Mouse (Mus musculus): Measurements from ENCODE around the gene Tbcc.

Gene Tbcc

GRCm38 (mm10) chr17:46903876-46904490, 13.5 kb downstream of the Tbcc start:
- DNase-seq (ENCODE audit: low spot score) = peak; percentile 30

GRCm38 (mm10) chr17:46910186-46910585, 19.7 kb downstream of the Tbcc start, which contains the start of gene Prph2:
Gene Prph2 (plus strand): TSS chr17:46910459.
- no peak for DNase-seq (ENCODE audit: low spot score)

DNA sequence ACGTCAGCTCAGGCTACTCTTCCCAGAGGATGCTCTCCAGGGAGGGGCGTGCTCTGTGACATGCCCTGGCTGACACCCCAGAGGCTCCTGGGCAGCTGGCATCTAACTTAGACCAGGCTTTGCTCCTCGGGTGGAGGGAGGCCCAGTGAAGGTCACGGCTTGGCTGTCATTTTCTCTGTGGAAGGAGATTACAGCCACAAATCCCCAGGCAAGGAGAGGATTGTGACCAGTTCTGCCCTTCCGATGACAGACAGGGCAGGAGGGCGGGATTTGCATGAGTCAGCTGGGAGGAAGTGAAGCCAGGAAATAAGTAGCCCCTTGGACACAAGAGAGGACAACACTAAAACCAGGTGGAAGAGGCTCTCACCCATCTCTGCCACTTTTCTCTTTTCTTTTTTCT, 21.8 kb downstream of the Tbcc start:
- no peak for DNase-seq (ENCODE audit: low spot score)

DNA sequence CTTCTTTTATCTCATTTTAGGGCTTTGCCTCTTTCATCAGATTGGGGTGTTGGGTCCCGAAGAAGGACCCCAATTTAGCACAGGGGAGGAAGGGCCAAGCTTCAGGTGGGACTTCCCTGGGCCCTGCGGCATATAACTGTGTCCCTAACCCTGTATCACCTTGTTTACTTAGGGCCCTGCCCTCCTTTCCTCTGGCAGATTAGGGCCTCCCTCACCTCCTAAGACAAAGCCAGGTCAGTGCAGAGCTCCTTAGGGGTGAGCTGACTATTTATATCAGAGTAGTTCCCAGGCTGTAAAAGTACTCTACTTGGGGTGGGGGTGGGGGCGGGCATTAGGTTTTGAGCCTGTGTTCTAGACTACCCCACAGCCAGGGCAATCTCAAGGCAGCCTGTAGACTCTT, 24.6 kb downstream of the Tbcc start:
- no peak for DNase-seq (ENCODE audit: low spot score)

DNA sequence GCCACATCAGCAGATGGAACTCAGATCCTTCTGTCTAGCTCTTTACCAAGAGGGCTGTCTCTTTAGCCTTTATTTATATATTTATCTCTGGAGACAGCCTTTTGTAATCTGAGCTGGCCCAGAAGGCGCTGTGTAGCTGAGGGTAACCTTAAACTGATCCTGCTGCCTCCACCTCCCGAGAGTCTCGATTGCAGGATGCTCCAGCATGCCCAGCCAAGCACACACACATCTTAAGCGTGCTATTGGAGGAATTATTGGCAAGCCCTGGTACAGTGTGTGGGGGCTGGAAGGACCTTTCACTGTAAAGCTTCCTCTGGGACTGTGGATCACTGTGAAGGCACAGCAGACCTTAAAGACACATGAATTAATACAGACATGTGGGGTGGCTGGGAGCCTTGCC, 28.5 kb downstream of the Tbcc start:
- no peak for DNase-seq (ENCODE audit: low spot score)

- DNase-seq (ENCODE audit: low spot score) = no peak
These were observed 30.4 kb downstream of the Tbcc start for GRCm38 (mm10) chr17:46920855-46921254.

DNA sequence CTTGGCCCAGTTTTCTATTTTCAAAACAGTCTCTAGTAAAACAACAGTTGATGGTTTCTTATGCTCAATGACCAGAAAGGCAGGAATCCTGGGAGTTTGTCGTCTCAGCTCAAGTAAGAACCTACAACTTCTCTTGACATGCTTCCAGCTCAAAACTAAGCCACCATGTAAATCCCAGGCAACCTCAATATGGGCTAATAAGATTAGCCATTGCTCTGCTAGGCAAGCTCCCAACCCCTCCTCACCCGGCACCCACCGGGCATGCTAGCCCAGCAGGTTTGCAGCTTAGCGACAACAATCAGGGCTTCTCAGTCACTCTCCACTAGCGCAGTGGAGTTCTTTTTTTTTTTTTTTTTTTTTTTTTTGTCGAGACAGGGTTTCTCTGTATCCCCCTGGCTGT, 35.7 kb downstream of the Tbcc start:
- DNase-seq (ENCODE audit: low spot score) = no peak

GRCm38 (mm10) chr17:46926941-46927340, 36.5 kb downstream of the Tbcc start:
- DNase-seq (ENCODE audit: low spot score) = no peak

DNA sequence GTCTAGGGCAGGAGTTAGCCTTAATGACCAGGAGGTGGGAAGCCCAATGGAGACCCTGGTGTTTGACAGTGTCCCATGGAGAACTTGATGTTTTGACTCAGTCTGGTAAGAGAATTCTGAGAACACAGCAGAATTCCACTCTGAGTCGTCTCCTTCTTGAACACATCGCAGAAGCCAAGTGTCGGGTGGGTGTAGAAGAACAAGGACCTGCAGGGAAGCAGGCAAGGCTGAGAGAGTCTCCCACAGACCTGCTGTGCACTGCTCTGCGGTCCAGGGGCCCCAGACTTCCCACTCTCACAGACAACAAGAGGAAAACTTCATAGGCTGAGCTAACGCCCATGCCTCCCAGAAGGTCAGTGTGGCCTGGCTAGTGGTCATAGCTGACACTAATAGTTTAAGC, 37.3 kb downstream of the Tbcc start:
- no peak for DNase-seq (ENCODE audit: low spot score)

DNA sequence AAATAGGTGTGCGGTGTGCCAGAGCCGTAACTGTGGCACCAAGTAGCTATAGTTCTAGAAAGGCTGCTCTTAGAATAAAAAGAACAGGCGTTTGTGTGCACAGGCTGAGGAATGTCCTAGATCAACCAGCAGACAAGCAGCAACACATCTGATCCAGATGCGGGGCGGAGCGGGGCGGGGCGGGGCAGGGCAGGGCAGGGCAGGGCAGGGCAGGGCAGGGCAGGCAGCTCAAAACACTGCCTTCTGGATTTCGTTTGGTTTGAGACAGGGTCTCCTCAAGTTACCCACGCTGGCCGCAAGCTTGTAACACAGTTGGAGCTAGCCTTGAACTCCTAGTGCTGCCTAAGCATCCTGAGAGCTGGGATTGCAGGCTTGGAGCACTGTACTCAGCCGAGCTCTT, 38.8 kb downstream of the Tbcc start:
- DNase-seq (ENCODE audit: low spot score) = no peak

GRCm38 (mm10) chr17:46929897-46930296, 39.4 kb downstream of the Tbcc start:
- DNase-seq (ENCODE audit: low spot score) = no peak

GRCm38 (mm10) chr17:46932961-46933360, 42.5 kb downstream of the Tbcc start:
- no peak for DNase-seq (ENCODE audit: low spot score)

GRCm38 (mm10) chr17:46933557-46934348, 43.3 kb downstream of the Tbcc start:
- DNase-seq (ENCODE audit: low spot score) = no peak

- no peak for DNase-seq (ENCODE audit: low spot score)
These were observed 50.0 kb downstream of the Tbcc start for GRCm38 (mm10) chr17:46940461-46940860.
